Mouse (Mus musculus) midbrain, embryonic 11.5 days (tissue): ENCODE measurements around the gene 3110040M04Rik. TPM values are rescaled to one million over a fixed set of nuclear protein-coding genes. Genes with fewer than 3 reads are reported as not detected.
A peak's percentile ranks its signal among the peaks of the same experiment; 100 is the strongest.

Experiments
- ATAC-seq: fragments of 200-750 bp; cut with Nextera tagmentation; 2 replicates; pipeline ENCODE4 v1.8.0; 2017; ENCODE audit warnings: moderate TSS enrichment, moderate library complexity; ENCODE audit not compliant: low FRiP score
- DNase-seq: peaks from one replicate; pipeline ENCODE4 v3.0.0; 2015; ENCODE audit warnings: low spot score; ENCODE audit errors: missing footprints
- H3K27ac ChIP-seq: fragments of 300-500 bp; sonication (generic); 2 replicates; pipeline ENCODE4 v1.5.1; 2014; ENCODE audit warnings: low read depth, low read length
- H3K27me3 ChIP-seq: fragments of 300-500 bp; sonication (generic); 2 replicates; pipeline ENCODE4 v1.6.1; 2014; ENCODE audit warnings: mild to moderate bottlenecking, low read length, moderate library complexity, mixed read lengths; ENCODE audit not compliant: control insufficient read depth, insufficient read depth
- H3K36me3 ChIP-seq: fragments of 300-500 bp; sonication (generic); 2 replicates; pipeline ENCODE4 v1.6.1; 2014; ENCODE audit warnings: mild to moderate bottlenecking, low read length, moderate library complexity, mixed read lengths; ENCODE audit not compliant: control insufficient read depth, insufficient read depth
- H3K4me1 ChIP-seq: fragments of 300-500 bp; sonication (generic); 2 replicates; pipeline ENCODE4 v1.6.1; 2014; ENCODE audit warnings: low read length; ENCODE audit not compliant: control insufficient read depth, insufficient read depth
- H3K4me2 ChIP-seq: fragments of 300-500 bp; sonication (generic); 2 replicates; pipeline ENCODE4 v1.6.1; 2014; ENCODE audit warnings: mild to moderate bottlenecking, moderate library complexity
- H3K4me3 ChIP-seq: fragments of 300-500 bp; sonication (generic); 2 replicates; pipeline ENCODE4 v1.5.1; 2014; ENCODE audit warnings: low read depth, low read length
- H3K9ac ChIP-seq: fragments of 300-500 bp; sonication (generic); 2 replicates; pipeline ENCODE4 v1.6.1; 2014; ENCODE audit warnings: low read length
- H3K9me3 ChIP-seq: fragments of 300-500 bp; sonication (generic); 2 replicates; pipeline ENCODE4 v1.6.1; 2016; ENCODE audit warnings: low read length; ENCODE audit not compliant: control insufficient read depth
- WGBS: fragments of 180-500 bp; shearing (Covaris S2); extraction: QIAGEN DNeasy Blood & Tissue Kit; methylation state at CpG from one replicate; pipeline ENCODE4 v1.1.7; 2014; 5-methylcytosine and 5-hydroxymethylcytosine counted together
- polyA plus RNA-seq: library from polyadenylated mRNA; unstranded; fragments of >200 nt; fragmentation: Nextera tagmentation; extraction: Ambion mirVana; gene quantifications from 2 replicates; pipeline ENCODE4 v1.2.1, GENCODE M21; 2014

The 3110040M04Rik gene
- polyA plus RNA-seq, 1 experiment from 2014 or later, result 0.38 TPM

- no peaks in the 10 kb centered on the region for H3K4me1 ChIP-seq
- no peak overlapping the region for H3K27ac ChIP-seq
- no peak for ATAC-seq
- no peaks in the 10 kb centered on the region for H3K27me3 ChIP-seq
- H3K4me2 ChIP-seq, result no peak overlapping the region
- no peak overlapping the region for H3K4me3 ChIP-seq
- H3K9ac ChIP-seq, result no peak overlapping the region
- no peaks in the 10 kb centered on the region for H3K36me3 ChIP-seq
- no peaks in the 10 kb centered on the region for H3K9me3 ChIP-seq
- no peak for DNase-seq
- 89% methylated on average over 10 of the region's 10 CpGs for WGBS
These were observed 18.8 kb downstream of the 3110040M04Rik start for GRCm38 (mm10) chr1:151222561-151223267.

- no peaks in the 10 kb centered on the region for H3K36me3 ChIP-seq
- no peak for DNase-seq
These were observed 19.5 kb downstream of the 3110040M04Rik start for GRCm38 (mm10) chr1:151223377-151223776.

GRCm38 (mm10) chr1:151224536-151224935 is 20.6 kb downstream of the 3110040M04Rik start:
- H3K36me3 ChIP-seq, result no peaks in the 10 kb centered on the region
- DNase-seq, result no peak
- no peak overlapping the region for H3K9ac ChIP-seq
- ATAC-seq, result no peak
- no peaks in the 10 kb centered on the region for H3K27me3 ChIP-seq
- no peak overlapping the region for H3K4me2 ChIP-seq
- no peak overlapping the region for H3K4me3 ChIP-seq
- no peak overlapping the region for H3K27ac ChIP-seq
- H3K4me1 ChIP-seq, result no peaks in the 10 kb centered on the region
- 93% methylated on average over 1 of the region's 1 CpGs for WGBS
- no peaks in the 10 kb centered on the region for H3K9me3 ChIP-seq

More at GRCm38 (mm10) chr1:151223377-151223776, 19.5 kb downstream of the 3110040M04Rik start:
- Histone ChIP-seq H3K27me3 (no peaks in the 10 kb centered on the region), H3K27ac (no peak overlapping the region), H3K9ac (no peak overlapping the region), H3K4me3 (no peak overlapping the region), H3K9me3 (no peaks in the 10 kb centered on the region), H3K4me2 (no peak overlapping the region), H3K4me1 (no peaks in the 10 kb centered on the region)
- no peak for ATAC-seq
- 69% methylated on average over 1 of the region's 1 CpGs for WGBS

GRCm38 (mm10) chr1:151227506-151227905 is 23.6 kb downstream of the 3110040M04Rik start:
- 87% methylated on average over 8 of the region's 8 CpGs for WGBS
- Histone ChIP-seq H3K4me1 (no peaks in the 10 kb centered on the region), H3K4me3 (no peak overlapping the region), H3K4me2 (no peak overlapping the region), H3K27ac (no peak overlapping the region), H3K9me3 (no peaks in the 10 kb centered on the region), H3K36me3 (no peaks in the 10 kb centered on the region), H3K9ac (no peak overlapping the region), H3K27me3 (no peaks in the 10 kb centered on the region)
- DNase-seq, result no peak
- ATAC-seq, result no peak

DNA sequence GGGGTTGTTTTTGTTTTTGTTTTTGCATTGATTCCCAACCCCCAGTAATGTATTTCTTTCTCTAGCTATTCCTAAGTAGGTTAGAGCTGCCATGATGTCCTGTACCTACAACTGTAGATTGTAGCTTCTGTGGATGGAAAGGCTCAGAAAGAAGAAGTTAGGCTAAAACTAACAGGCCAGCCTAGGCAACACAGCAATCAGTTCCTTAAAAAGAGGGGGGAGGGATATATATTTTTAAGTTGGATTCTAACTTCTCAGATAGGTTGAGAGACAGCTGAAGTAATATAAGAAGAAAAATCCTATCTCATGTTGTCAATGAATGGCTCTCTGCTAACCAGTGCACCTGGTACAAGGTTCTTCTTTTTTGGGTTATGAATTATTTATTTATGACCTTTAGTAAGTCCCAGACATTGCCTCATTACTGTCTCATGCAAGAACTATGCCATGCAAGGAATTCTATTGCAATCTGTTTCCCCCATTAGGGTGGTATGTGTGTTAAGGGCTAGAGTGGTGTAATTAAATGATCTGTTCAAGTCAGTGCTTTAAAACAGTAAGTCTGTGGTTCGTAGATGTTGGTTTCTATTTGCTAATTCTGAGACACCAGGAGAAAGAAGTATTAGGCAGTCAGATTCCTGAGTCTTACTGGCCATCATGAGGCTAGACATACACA is 24.5 kb downstream of the 3110040M04Rik start:
- Histone ChIP-seq H3K27ac (no peak overlapping the region), H3K36me3 (no peaks in the 10 kb centered on the region), H3K9ac (no peak overlapping the region), H3K9me3 (no peaks in the 10 kb centered on the region), H3K4me3 (no peak overlapping the region), H3K4me1 (no peaks in the 10 kb centered on the region), H3K27me3 (no peaks in the 10 kb centered on the region), H3K4me2 (no peak overlapping the region)
- ATAC-seq, result no peak
- WGBS, result 83% methylated on average over 1 of the region's 1 CpGs
- no peak for DNase-seq

GRCm38 (mm10) chr1:151232346-151232745 is 28.4 kb downstream of the 3110040M04Rik start:
- H3K4me2 ChIP-seq, result no peak overlapping the region
- ATAC-seq (no peak), DNase-seq (no peak)
- H3K9me3 ChIP-seq, result no peaks in the 10 kb centered on the region; the same call in 1 of the 2 replicates
- 83% methylated on average over 3 of the region's 3 CpGs for WGBS
- no peak overlapping the region for H3K9ac ChIP-seq
- H3K4me3 ChIP-seq, result no peak overlapping the region
- H3K4me1 ChIP-seq, result peaks cover 2% of the 10 kb centered on the region; the same call in 1 of the 2 replicates
- H3K36me3 ChIP-seq, result no peaks in the 10 kb centered on the region
- H3K27me3 ChIP-seq, result no peaks in the 10 kb centered on the region
- H3K27ac ChIP-seq, result no peak overlapping the region

DNA sequence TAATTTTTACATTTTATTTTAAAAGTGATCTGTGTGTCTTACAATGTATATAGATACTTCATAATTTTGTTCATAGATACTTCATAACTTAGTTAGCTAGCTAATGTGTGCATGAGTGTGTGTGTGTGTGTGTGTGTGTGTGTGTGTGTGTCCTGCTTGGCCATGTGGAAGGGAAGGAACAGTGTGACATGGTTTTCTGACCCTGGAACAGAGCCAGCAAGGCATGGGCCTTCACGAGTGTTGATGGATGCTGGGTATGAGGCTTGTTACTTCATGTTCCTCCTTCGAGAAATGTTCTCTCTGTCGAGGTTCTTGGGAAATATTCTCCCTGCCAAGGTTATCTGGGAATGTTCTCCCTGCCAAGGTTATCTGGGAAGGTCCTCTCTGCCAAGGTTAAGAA is 29.8 kb downstream of the 3110040M04Rik start:
- Histone ChIP-seq H3K4me1 (peaks cover 2% of the 10 kb centered on the region; the same call in 1 of the 2 replicates), H3K36me3 (no peaks in the 10 kb centered on the region), H3K9ac (no peak overlapping the region), H3K9me3 (no peaks in the 10 kb centered on the region; the same call in 1 of the 2 replicates), H3K4me3 (no peak overlapping the region), H3K27ac (no peak overlapping the region), H3K4me2 (no peak overlapping the region), H3K27me3 (no peaks in the 10 kb centered on the region)
- DNase-seq (no peak), ATAC-seq (no peak)
- WGBS, result 93% methylated on average over 3 of the region's 3 CpGs

DNA sequence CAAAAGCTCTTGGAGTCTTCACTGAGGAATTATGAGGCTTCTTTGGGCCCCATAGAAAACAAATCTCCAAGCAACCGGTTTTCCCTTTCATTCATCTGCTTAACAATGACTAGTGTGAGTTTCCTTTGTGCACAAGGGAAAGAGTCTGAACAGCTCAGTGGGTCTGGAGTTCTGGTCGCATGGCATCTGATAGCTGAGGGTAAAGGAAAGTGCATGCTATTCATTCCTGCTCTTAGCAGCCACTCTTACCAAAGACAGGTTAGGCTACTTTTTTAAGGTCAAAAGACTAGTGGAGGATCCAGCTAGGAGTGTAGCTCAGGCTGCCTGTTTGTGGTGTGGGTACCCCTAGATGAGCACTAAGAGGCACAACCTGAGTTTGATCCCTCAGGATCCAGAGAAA is 31.7 kb downstream of the 3110040M04Rik start:
- DNase-seq, result peak; percentile 85
- no peak overlapping the region for H3K4me2 ChIP-seq
- 9% methylated on average over 2 of the region's 2 CpGs for WGBS
- peaks cover 2% of the 10 kb centered on the region; the same call in 1 of the 2 replicates for H3K4me1 ChIP-seq
- H3K9ac ChIP-seq, result no peak overlapping the region
- H3K36me3 ChIP-seq, result no peaks in the 10 kb centered on the region
- no peak overlapping the region for H3K4me3 ChIP-seq
- peak; percentile 67; the same call in 1 of the 2 replicates for ATAC-seq
- no peaks in the 10 kb centered on the region for H3K27me3 ChIP-seq
- H3K9me3 ChIP-seq, result no peaks in the 10 kb centered on the region; the same call in 1 of the 2 replicates
- H3K27ac ChIP-seq, result no peak overlapping the region
